In genomic region chr13:41357161-41357560, GRCm38 (mm10) we compare ENCODE assay signal across 9 mouse cellular contexts.
A peak's percentile ranks its signal among the peaks of the same experiment; 100 is the strongest.
DNase-seq lines count a peak whose midpoint lies in the region; ATAC-seq and TF ChIP-seq lines count a peak whose summit lies in the region.
"Had no signal": no experiment of that assay in that cellular context is flagged by ENCODE, and none has a peak within 500 bp of the region (broad histone marks: within the 10 kb centered on the region; RNA-seq: fewer than 3 reads in every experiment).

No protein-coding gene starts in this region.

- no peaks in the 10 kb centered on the region for H3K9me3 ChIP-seq in forebrain, embryonic 14.5 days (replicated peaks; ENCODE audit: control insufficient read depth, low read length)
- no peaks in the 10 kb centered on the region for H3K9me3 ChIP-seq in intestine, postnatal 0 days (ENCODE audit: control insufficient read depth)

- 34% methylated on average over 4 of the region's 4 CpGs for WGBS in lung, adult 2 months
- 39% methylated on average over 4 of the region's 4 CpGs for WGBS in forebrain, embryonic 14.5 days
- 39% methylated on average over 4 of the region's 4 CpGs for whole genome bisulfite sequencing in intestine, postnatal 0 days

- H3K4me1 ChIP-seq in lung, adult 2 months (ENCODE audit: control insufficient read depth, insufficient read depth, low read length), result peaks cover 28% of the 10 kb centered on the region
- H3K4me1 ChIP-seq in forebrain, embryonic 14.5 days (ENCODE audit: control insufficient read depth, insufficient read depth, low read length), result peaks cover 53% of the 10 kb centered on the region
- peaks cover 21% of the 10 kb centered on the region for H3K4me1 ChIP-seq in intestine, postnatal 0 days (replicated peaks; ENCODE audit: control insufficient read depth, insufficient read depth, low read length)

- TF ChIP-seq POLR2A in lung, adult 2 months (IDR thresholded peaks at IDR 0.05; ENCODE audit: borderline replicate concordance, extremely low read depth, low read depth, low read length), result no peak

- no peak overlapping the region for H3K27ac ChIP-seq in forebrain, embryonic 14.5 days (ENCODE audit: low read depth, low read length)
- peak overlapping the region; percentile 91; the same call in 1 of the 2 replicates for H3K27ac ChIP-seq in intestine, postnatal 0 days (ENCODE audit: low read depth, low read length)

- peak overlapping the region; percentile 71 for H3K9ac ChIP-seq in forebrain, embryonic 14.5 days (ENCODE audit: low read length)
- H3K9ac ChIP-seq in intestine, postnatal 0 days (ENCODE audit: low read depth, low read length), result 0 out of 2 replicates have a peak overlapping the region, but pooled peaks have one; percentile 74

- no peak for DNase-seq in lung, adult 2 months
- no peak for DNase-seq in lung, postnatal 10 days
- DNase-seq in forebrain, embryonic 14.5 days (ENCODE audit: low spot score), result no peak
- peak; percentile 51 for DNase-seq in splenic B cell, adult 2 months (ENCODE audit: low read depth, low spot score)
- no peak for DNase-seq in gastrocnemius, adult 18-20 months (ENCODE audit: low spot score)
- no peak for DNase-seq in embryo, embryonic 10.5 days (ENCODE audit: low spot score)
- DNase-seq: gastrocnemius, postnatal 25 days; liver had no signal

- no peaks in the 10 kb centered on the region for H3K27me3 ChIP-seq in forebrain, embryonic 14.5 days (replicated peaks; ENCODE audit: control insufficient read depth, insufficient read depth, low read length)
- H3K27me3 ChIP-seq in intestine, postnatal 0 days (replicated peaks; ENCODE audit: control insufficient read depth, insufficient read depth, low read length), result no peaks in the 10 kb centered on the region
- no peaks in the 10 kb centered on the region for H3K27me3 ChIP-seq in splenic B cell, adult 2 months (ENCODE audit: control insufficient read depth, insufficient read depth, low read length, poor library complexity, severe bottlenecking)

- H3K4me2 ChIP-seq in forebrain, embryonic 14.5 days (ENCODE audit: low read length), result peak overlapping the region; percentile 75
- H3K4me2 ChIP-seq in intestine, postnatal 0 days (replicated peaks; ENCODE audit: low read depth), result peak overlapping the region; percentile 78

- ATAC-seq in forebrain, embryonic 14.5 days, result no peak
- ATAC-seq in intestine, postnatal 0 days, result no peak

- no peak for TF ChIP-seq CTCF in lung, adult 2 months (IDR thresholded peaks at IDR 0.05; ENCODE audit: insufficient read depth, low read length)
- TF ChIP-seq CTCF in intestine, postnatal 0 days (IDR thresholded peaks at IDR 0.05; ENCODE audit: low read depth), result no peak

- no peaks in the 10 kb centered on the region for H3K36me3 ChIP-seq in forebrain, embryonic 14.5 days (ENCODE audit: control insufficient read depth, insufficient read depth, low read length)
- H3K36me3 ChIP-seq in intestine, postnatal 0 days (ENCODE audit: control insufficient read depth, insufficient read depth), result no peaks in the 10 kb centered on the region
- H3K36me3 ChIP-seq in splenic B cell, adult 2 months (ENCODE audit: control insufficient read depth, insufficient read depth, low read length, poor library complexity, severe bottlenecking), result no peaks in the 10 kb centered on the region

- H3K4me3 ChIP-seq in lung, adult 2 months (replicated peaks; ENCODE audit: extremely low read depth, low read depth, low read length), result peak overlapping the region; percentile 71
- H3K4me3 ChIP-seq in forebrain, embryonic 14.5 days (ENCODE audit: low read depth, low read length), result peak overlapping the region; percentile 53
- H3K4me3 ChIP-seq in intestine, postnatal 0 days (ENCODE audit: low read depth, low read length), result peak overlapping the region; percentile 80
